ENCODE assay signal across 17 mouse cellular contexts in the genomic region with DNA sequence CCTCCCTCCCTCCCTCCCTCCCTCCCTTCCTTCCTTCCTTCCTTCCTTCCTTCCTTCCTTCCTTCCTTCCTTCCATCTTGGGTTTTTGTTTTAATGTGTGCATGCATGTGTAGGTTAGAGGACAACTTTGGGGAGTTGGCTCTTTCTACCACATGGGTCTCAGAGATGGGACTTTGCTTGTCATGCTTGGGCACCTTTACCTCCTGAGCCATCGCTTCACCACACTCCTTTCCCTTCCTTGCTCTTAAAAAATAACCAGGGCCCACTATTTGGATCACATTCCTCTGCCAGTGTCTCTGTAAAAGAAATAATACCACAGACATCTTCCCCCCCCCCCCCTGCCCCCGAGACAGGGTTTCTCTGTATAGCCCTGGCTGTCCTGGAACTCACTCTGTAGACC. TPM values are rescaled to one million over a fixed set of nuclear protein-coding genes. Genes with fewer than 3 reads are reported as not detected.
"Had no signal": no experiment of that assay in that cellular context is flagged by ENCODE, and none has a peak within 500 bp of the region (broad histone marks: within the 10 kb centered on the region; RNA-seq: fewer than 3 reads in every experiment).

No protein-coding gene starts in this region.

- H3K9ac ChIP-seq: lung, embryonic 15.5 days; midbrain, embryonic 13.5 days; midbrain, embryonic 15.5 days; neural tube, embryonic 12.5 days; stomach, embryonic 15.5 days had no signal

- H3K4me1 ChIP-seq: lung, embryonic 15.5 days; midbrain, embryonic 15.5 days; neural tube, embryonic 12.5 days; stomach, embryonic 15.5 days had no signal

- DNase-seq: lung, postnatal 14 days; lung, postnatal 36 days; right cerebral cortex, postnatal 14 days; thymus, adult 2 months; thymus, postnatal 25 days; thymus, postnatal 4 days had no signal

- H3K4me2 ChIP-seq: lung, embryonic 15.5 days; midbrain, embryonic 11.5 days; midbrain, embryonic 13.5 days; midbrain, embryonic 15.5 days; neural tube, embryonic 12.5 days; stomach, embryonic 15.5 days had no signal

- ATAC-seq: lung, postnatal 0 days; midbrain, embryonic 13.5 days; midbrain, embryonic 15.5 days had no signal

- H3K9me3 ChIP-seq: lung, embryonic 15.5 days; midbrain, embryonic 13.5 days; midbrain, embryonic 15.5 days; neural tube, embryonic 12.5 days; stomach, embryonic 15.5 days had no signal

- H3K27me3 ChIP-seq: lung, embryonic 15.5 days; megakaryocyte, embryonic 14.5 days; midbrain, embryonic 13.5 days; midbrain, embryonic 15.5 days; neural tube, embryonic 12.5 days; stomach, embryonic 15.5 days had no signal

- H3K4me3 ChIP-seq: lung, embryonic 15.5 days; midbrain, embryonic 13.5 days; midbrain, embryonic 15.5 days; neural tube, embryonic 12.5 days; stomach, embryonic 15.5 days had no signal

- H3K27ac ChIP-seq: lung, embryonic 15.5 days; macrophage; midbrain, embryonic 13.5 days; midbrain, embryonic 15.5 days; neural tube, embryonic 12.5 days; stomach, embryonic 15.5 days; stomach, postnatal 0 days had no signal

RNA-seq across cellular contexts. Expression of gene Itpka, which starts 58.4 kb away (rescaled TPM):
- total RNA-seq: monocyte, adult 5-6 weeks had no signal
- polyA plus RNA-seq: macrophage had no signal
